Mouse (Mus musculus): Measurements from ENCODE around the gene Fabp3.
A peak's percentile ranks its signal among the peaks of the same experiment; 100 is the strongest.

- TF ChIP-seq CTCF (IDR thresholded peaks at IDR 0.05) (no peak), POLR2A (IDR thresholded peaks at IDR 0.05; ENCODE audit: insufficient read depth, low read depth, low read length) (peak; percentile 11)
Measured at GRCm38 (mm10) chr4:130315771-130316527, 7.6 kb downstream of the Fabp3 start.

All from heart, adult 2 months (tissue).